Mouse (Mus musculus) midbrain, embryonic 11.5 days (tissue): ENCODE results near the gene 1700037H04Rik. TPM values are rescaled to one million over a fixed set of nuclear protein-coding genes. Genes with fewer than 3 reads are reported as not detected.

Experiments
- ATAC-seq: fragments of 200-750 bp; cut with Nextera tagmentation; 2 replicates; pipeline ENCODE4 v1.8.0; 2017; ENCODE audit warnings: moderate TSS enrichment, moderate library complexity; ENCODE audit not compliant: low FRiP score
- DNase-seq: peaks from one replicate; pipeline ENCODE4 v3.0.0; 2015; ENCODE audit warnings: low spot score; ENCODE audit errors: missing footprints
- H3K27ac ChIP-seq: fragments of 300-500 bp; sonication (generic); 2 replicates; pipeline ENCODE4 v1.5.1; 2014; ENCODE audit warnings: low read depth, low read length
- H3K27me3 ChIP-seq: fragments of 300-500 bp; sonication (generic); 2 replicates; pipeline ENCODE4 v1.6.1; 2014; ENCODE audit warnings: mild to moderate bottlenecking, low read length, moderate library complexity, mixed read lengths; ENCODE audit not compliant: control insufficient read depth, insufficient read depth
- H3K36me3 ChIP-seq: fragments of 300-500 bp; sonication (generic); 2 replicates; pipeline ENCODE4 v1.6.1; 2014; ENCODE audit warnings: mild to moderate bottlenecking, low read length, moderate library complexity, mixed read lengths; ENCODE audit not compliant: control insufficient read depth, insufficient read depth
- H3K4me1 ChIP-seq: fragments of 300-500 bp; sonication (generic); 2 replicates; pipeline ENCODE4 v1.6.1; 2014; ENCODE audit warnings: low read length; ENCODE audit not compliant: control insufficient read depth, insufficient read depth
- H3K4me2 ChIP-seq: fragments of 300-500 bp; sonication (generic); 2 replicates; pipeline ENCODE4 v1.6.1; 2014; ENCODE audit warnings: mild to moderate bottlenecking, moderate library complexity
- H3K4me3 ChIP-seq: fragments of 300-500 bp; sonication (generic); 2 replicates; pipeline ENCODE4 v1.5.1; 2014; ENCODE audit warnings: low read depth, low read length
- H3K9ac ChIP-seq: fragments of 300-500 bp; sonication (generic); 2 replicates; pipeline ENCODE4 v1.6.1; 2014; ENCODE audit warnings: low read length
- H3K9me3 ChIP-seq: fragments of 300-500 bp; sonication (generic); 2 replicates; pipeline ENCODE4 v1.6.1; 2016; ENCODE audit warnings: low read length; ENCODE audit not compliant: control insufficient read depth
- WGBS: fragments of 180-500 bp; shearing (Covaris S2); extraction: QIAGEN DNeasy Blood & Tissue Kit; methylation state at CpG from one replicate; pipeline ENCODE4 v1.1.7; 2014; 5-methylcytosine and 5-hydroxymethylcytosine counted together
- polyA plus RNA-seq: library from polyadenylated mRNA; unstranded; fragments of >200 nt; fragmentation: Nextera tagmentation; extraction: Ambion mirVana; gene quantifications from 2 replicates; pipeline ENCODE4 v1.2.1, GENCODE M21; 2014

The 1700037H04Rik gene
- polyA plus RNA-seq, 1 experiment from 2014 or later = 122 TPM

DNA sequence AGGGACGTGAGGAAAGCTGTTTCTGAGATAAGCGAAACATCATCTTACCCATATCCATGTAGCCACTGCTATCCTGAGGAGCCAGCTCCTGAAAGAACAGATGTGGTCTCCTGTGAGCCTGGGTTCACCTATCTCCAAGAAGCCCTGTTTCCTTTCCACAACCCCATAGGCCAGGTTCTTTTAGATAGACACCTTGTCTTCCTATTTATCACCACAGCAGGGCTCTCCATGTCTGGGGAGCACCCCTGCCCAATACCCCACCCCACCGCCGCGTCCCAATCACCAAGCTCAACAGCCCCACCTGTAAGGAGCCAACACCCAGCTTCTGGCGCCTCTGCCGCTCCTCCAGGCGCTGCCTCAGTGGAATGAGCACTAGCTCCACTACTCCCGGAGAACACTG is 12.4 kb upstream of the 1700037H04Rik start:
- peaks cover 28% of the 10 kb centered on the region for H3K27me3 ChIP-seq
- ATAC-seq (no peak), DNase-seq (no peak)
- 44% methylated on average over 9 of the region's 9 CpGs for WGBS
- no peak overlapping the region for H3K4me3 ChIP-seq
- H3K27ac ChIP-seq = no peak overlapping the region
- no peak overlapping the region for H3K9ac ChIP-seq
- H3K4me1 ChIP-seq = peaks cover 24% of the 10 kb centered on the region
- no peaks in the 10 kb centered on the region for H3K36me3 ChIP-seq
- no peaks in the 10 kb centered on the region for H3K9me3 ChIP-seq
- H3K4me2 ChIP-seq = no peak overlapping the region

DNA sequence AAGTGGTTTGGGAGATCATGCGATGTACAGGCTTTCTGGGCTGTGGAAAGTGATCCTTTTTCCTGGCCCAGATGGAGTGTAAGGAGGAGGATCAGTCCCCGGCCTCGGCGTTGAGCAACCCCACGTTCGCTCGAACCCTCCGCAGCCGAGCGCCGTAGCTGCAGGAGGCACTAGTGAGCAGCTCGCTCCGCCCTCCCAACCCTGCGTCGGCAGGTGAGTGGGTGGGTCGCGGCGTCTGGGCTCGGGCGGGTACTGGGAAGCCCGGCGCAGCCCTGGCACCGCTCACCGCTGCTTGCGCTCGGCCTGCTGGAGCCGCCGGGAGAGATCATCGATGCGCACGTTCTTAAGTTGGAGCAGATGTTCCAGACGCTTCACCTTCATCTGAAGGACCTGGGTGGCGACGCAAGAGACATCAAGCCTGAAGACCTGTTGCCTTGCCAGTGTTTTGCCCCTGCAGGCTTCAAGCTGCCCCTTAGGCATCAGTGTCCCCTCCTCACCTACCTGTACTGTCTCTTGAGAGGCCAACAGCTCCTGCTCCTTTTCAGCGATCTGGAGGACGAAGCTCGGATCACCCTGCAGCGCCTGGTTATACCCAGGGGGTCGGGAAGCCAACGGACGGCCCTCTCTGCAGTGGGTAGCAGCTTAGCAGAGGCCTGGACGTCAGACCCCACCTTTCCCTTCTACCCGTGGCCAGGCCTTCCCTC is 11.7 kb upstream of the 1700037H04Rik start:
- no peaks in the 10 kb centered on the region for H3K36me3 ChIP-seq
- WGBS = 3% methylated on average over 43 of the region's 43 CpGs
- H3K4me3 ChIP-seq = no peak overlapping the region
- ATAC-seq (no peak), DNase-seq (peak; percentile 86)
- no peak overlapping the region for H3K27ac ChIP-seq
- no peak overlapping the region for H3K9ac ChIP-seq
- 0 out of 2 replicates have a peak overlapping the region, but pooled peaks have one; percentile 8 for H3K4me2 ChIP-seq
- H3K27me3 ChIP-seq = peaks cover 28% of the 10 kb centered on the region
- H3K4me1 ChIP-seq = peaks cover 17% of the 10 kb centered on the region
- no peaks in the 10 kb centered on the region for H3K9me3 ChIP-seq

DNA sequence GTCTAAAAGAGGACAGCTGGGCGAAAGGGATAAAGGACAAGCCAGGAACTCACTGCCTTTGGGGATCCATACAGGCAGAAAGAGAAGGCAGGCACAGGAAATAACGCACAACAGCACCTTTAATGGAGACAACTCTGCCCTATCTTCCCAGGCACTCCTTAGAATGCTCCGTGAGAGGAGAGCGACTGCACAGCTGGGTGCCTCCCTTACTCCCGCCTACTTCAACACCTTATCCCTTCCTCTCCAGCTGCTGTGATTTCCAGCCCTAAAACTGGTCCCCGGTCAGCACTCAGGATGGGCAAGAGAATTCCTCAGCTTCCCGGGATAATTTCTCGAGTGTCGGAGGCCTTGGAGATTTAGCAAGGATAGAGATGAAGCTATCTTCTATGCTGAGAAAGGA is 11.1 kb upstream of the 1700037H04Rik start:
- WGBS = 11% methylated on average over 9 of the region's 9 CpGs
- H3K27me3 ChIP-seq = peaks cover 28% of the 10 kb centered on the region
- H3K4me3 ChIP-seq = no peak overlapping the region
- H3K4me1 ChIP-seq = peaks cover 13% of the 10 kb centered on the region
- H3K27ac ChIP-seq = no peak overlapping the region
- H3K4me2 ChIP-seq = no peak overlapping the region
- no peaks in the 10 kb centered on the region for H3K9me3 ChIP-seq
- no peak for DNase-seq
- H3K36me3 ChIP-seq = no peaks in the 10 kb centered on the region
- ATAC-seq = no peak
- H3K9ac ChIP-seq = no peak overlapping the region

DNA sequence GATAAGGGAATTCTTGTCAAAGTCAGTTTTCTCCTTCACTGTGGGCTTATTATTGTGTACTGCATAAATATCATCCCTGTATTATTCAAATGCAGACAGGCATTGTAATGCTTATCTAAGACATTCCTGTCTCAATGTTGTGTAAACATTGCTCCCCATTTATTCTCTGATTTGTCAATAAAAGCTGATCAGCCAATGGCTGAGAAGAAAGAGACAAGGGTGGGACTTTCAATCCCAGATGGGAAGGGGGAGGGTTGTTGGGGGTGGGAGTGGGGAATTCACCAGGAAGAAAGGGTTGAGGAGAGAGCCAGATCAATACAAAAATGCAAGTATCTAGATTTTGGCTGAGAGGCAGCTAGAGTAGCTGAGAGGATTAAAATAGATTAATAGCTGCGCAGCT is 9.0 kb upstream of the 1700037H04Rik start:
- H3K4me2 ChIP-seq = no peak overlapping the region
- WGBS = 79% methylated on average over 1 of the region's 1 CpGs
- DNase-seq (no peak), ATAC-seq (peak; percentile 35; the same call in 1 of the 2 replicates)
- H3K36me3 ChIP-seq = no peaks in the 10 kb centered on the region
- H3K4me3 ChIP-seq = no peak overlapping the region
- H3K27ac ChIP-seq = no peak overlapping the region
- peaks cover 9% of the 10 kb centered on the region for H3K4me1 ChIP-seq
- no peak overlapping the region for H3K9ac ChIP-seq
- H3K9me3 ChIP-seq = no peaks in the 10 kb centered on the region
- H3K27me3 ChIP-seq = peaks cover 28% of the 10 kb centered on the region

DNA sequence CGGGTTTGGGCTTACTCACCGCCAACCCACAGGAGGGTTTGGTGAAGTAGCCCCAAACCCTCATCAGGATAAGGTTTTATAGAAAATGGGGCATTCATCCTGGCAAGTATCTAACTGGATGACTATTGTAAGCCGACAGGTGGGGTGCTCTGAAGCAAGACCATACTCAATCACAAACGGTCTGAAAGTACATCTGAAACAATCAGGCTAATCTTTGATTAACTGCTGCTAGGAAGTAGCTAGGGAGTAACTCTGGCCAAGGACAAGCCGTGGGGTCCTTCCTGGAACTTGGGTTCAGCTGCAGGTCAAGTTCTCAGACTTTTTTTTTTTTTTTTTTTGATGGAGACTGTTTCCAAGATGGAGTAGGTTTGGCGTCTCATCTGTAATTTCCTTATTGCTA is 8.1 kb upstream of the 1700037H04Rik start:
- DNase-seq = no peak
- Histone ChIP-seq H3K27ac (no peak overlapping the region), H3K36me3 (no peaks in the 10 kb centered on the region), H3K27me3 (peaks cover 26% of the 10 kb centered on the region), H3K4me3 (no peak overlapping the region), H3K9ac (no peak overlapping the region), H3K4me1 (peaks cover 9% of the 10 kb centered on the region), H3K4me2 (no peak overlapping the region), H3K9me3 (no peaks in the 10 kb centered on the region)
- no peak for ATAC-seq
- 89% methylated on average over 6 of the region's 6 CpGs for WGBS

DNA sequence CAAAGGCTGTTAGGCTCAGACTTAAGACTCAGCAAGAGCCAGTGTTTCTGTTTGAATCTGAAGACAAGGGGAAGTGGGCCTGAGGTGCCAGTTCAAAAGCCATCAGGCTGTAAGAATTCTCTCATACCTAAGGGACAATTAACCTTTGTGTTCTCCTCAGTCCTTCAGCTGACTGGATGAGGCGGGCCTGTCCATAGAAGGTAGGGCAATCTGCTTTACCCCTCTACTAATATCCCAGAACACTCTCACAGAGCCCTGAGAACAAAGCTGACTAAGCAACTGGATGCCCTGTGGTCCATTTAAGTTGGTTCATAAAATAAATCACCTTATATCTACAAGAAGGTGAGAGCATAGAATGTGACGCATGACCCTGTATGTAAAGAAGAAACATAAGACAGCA is 6.3 kb upstream of the 1700037H04Rik start:
- H3K4me1 ChIP-seq = 0 out of 2 replicates have a peak, but pooled peaks cover 2% of the 10 kb centered on the region
- peaks cover 8% of the 10 kb centered on the region for H3K27me3 ChIP-seq
- H3K9ac ChIP-seq = no peak overlapping the region
- no peak overlapping the region for H3K4me2 ChIP-seq
- no peak overlapping the region for H3K27ac ChIP-seq
- no peaks in the 10 kb centered on the region for H3K36me3 ChIP-seq
- H3K4me3 ChIP-seq = no peak overlapping the region
- no peaks in the 10 kb centered on the region for H3K9me3 ChIP-seq
- DNase-seq (no peak), ATAC-seq (no peak)
- WGBS = 89% methylated on average over 2 of the region's 2 CpGs

DNA sequence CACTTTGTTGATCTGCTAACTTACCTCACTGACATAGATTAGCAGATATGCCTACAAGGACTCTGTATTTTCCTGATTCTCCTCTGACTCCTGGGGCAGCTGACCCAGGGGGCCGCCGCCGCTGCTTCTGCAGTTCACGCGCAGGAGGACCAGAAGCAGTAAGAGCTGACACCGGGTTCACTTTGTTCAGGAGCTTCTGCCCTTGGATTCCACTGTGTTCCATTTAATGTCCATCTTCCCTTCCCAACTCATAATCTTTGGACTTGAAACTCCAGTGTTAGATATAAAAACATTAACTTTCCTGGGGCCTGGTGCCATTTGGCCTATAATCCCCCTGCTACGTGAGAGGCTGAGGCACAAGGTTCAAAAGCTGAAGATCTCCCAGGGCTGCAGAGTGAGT is 4.0 kb upstream of the 1700037H04Rik start:
- Histone ChIP-seq H3K4me1 (peaks cover 8% of the 10 kb centered on the region), H3K27me3 (no peaks in the 10 kb centered on the region), H3K9ac (no peak overlapping the region), H3K27ac (no peak overlapping the region), H3K9me3 (no peaks in the 10 kb centered on the region), H3K36me3 (no peaks in the 10 kb centered on the region), H3K4me3 (no peak overlapping the region), H3K4me2 (no peak overlapping the region)
- DNase-seq = no peak
- WGBS = 71% methylated on average over 7 of the region's 7 CpGs
- no peak for ATAC-seq

DNA sequence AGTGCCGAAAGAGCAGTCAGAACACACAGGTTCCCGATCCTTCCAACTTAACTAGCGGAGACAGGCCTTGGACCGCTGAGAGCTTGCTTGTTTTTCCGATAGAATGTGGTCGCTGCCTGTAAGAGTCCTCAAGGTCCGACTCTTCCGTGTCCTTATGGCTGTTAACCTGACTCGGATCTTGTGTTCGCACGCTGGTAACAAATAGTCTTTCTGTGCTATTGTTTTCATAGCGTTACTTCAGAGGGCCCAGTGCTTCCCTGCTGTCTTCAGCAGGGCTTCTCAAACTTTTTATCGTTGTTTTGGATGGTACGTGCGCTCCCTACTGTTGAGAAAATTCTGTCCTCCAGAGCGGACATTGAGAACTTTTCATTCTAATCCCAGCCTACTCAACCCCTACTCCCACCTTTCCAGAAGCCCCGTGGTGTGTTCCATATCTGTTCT is 810 bp upstream of the 1700037H04Rik start:
- 1% methylated on average over 17 of the region's 17 CpGs for WGBS
- H3K36me3 ChIP-seq = no peaks in the 10 kb centered on the region
- peak overlapping the region; percentile 72 for H3K9ac ChIP-seq
- peak overlapping the region; percentile 90 for H3K27ac ChIP-seq
- no peaks in the 10 kb centered on the region for H3K27me3 ChIP-seq
- no peaks in the 10 kb centered on the region for H3K9me3 ChIP-seq
- H3K4me2 ChIP-seq = peak overlapping the region; percentile 68
- ATAC-seq = no peak
- H3K4me1 ChIP-seq = peaks cover 20% of the 10 kb centered on the region
- no peak for DNase-seq
- H3K4me3 ChIP-seq = peak overlapping the region; percentile 63

DNA sequence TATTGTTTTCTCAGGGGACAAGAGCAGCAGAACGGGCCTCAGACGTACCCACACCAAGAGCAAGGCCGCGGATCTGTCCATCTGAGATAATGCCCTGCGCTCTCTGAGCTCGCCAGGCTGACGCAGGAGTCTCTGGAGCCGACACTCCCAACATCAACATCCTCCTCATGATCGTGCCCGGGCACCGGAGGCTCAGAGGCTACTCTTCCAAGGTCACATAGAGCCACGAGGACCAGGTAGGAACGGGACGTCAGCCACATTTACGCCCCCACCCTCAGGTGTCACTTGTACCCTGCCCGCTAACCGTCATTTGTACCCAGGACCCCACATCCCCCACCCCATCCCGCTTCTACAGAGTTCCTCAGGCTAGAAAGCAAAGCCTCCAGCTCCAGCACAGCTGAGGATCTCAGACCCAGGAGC is 380 bp downstream of the 1700037H04Rik start:
- Histone ChIP-seq H3K27me3 (no peaks in the 10 kb centered on the region), H3K36me3 (no peaks in the 10 kb centered on the region), H3K4me1 (peaks cover 20% of the 10 kb centered on the region), H3K27ac (peak overlapping the region; percentile 32; the same call in 1 of the 2 replicates), H3K9ac (peak overlapping the region; percentile 69), H3K4me3 (peak overlapping the region; percentile 63), H3K4me2 (peak overlapping the region; percentile 85), H3K9me3 (no peaks in the 10 kb centered on the region)
- no peak for DNase-seq
- WGBS = under 1% methylated on average over 18 of the region's 18 CpGs
- ATAC-seq = peak; percentile 74
